Mouse (Mus musculus): ENCODE data around the gene Glrp1.

Gene Glrp1

GRCm38 (mm10) chr1:88464109-88464905, 45.6 kb downstream of the Glrp1 start:
- no peak for DNase-seq (ENCODE audit: inconsistent age in 2 of 2, low spot score in 1 of 2)

- no peak for DNase-seq (ENCODE audit: inconsistent age in 2 of 2, low spot score in 1 of 2)
Measured at GRCm38 (mm10) chr1:88463241-88463640, 46.6 kb downstream of the Glrp1 start.

GRCm38 (mm10) chr1:88462484-88462883, 47.4 kb downstream of the Glrp1 start:
- DNase-seq (ENCODE audit: inconsistent age in 2 of 2, low spot score in 1 of 2): no peak

GRCm38 (mm10) chr1:88461096-88461495, 48.8 kb downstream of the Glrp1 start:
- DNase-seq (ENCODE audit: inconsistent age in 2 of 2, low spot score in 1 of 2): no peak

GRCm38 (mm10) chr1:88459655-88460054, 50.2 kb downstream of the Glrp1 start:
- no peak for DNase-seq (ENCODE audit: inconsistent age in 2 of 2, low spot score in 1 of 2)

GRCm38 (mm10) chr1:88459196-88459595, 50.7 kb downstream of the Glrp1 start:
- no peak for DNase-seq (ENCODE audit: inconsistent age in 2 of 2, low spot score in 1 of 2)

- DNase-seq (ENCODE audit: inconsistent age in 2 of 2, low spot score in 1 of 2): peak; percentile 71 to 89
Measured at GRCm38 (mm10) chr1:88456451-88457072, 53.3 kb downstream of the Glrp1 start.

GRCm38 (mm10) chr1:88455761-88456160, 54.1 kb downstream of the Glrp1 start:
- DNase-seq (ENCODE audit: inconsistent age in 2 of 2, low spot score in 1 of 2): no peak

- no peak for DNase-seq (ENCODE audit: inconsistent age in 2 of 2, low spot score in 1 of 2)
Measured at GRCm38 (mm10) chr1:88454703-88455102, 55.2 kb downstream of the Glrp1 start.

- DNase-seq (ENCODE audit: inconsistent age in 2 of 2, low spot score in 1 of 2): no peak
Measured at GRCm38 (mm10) chr1:88452198-88452597, 57.7 kb downstream of the Glrp1 start.

GRCm38 (mm10) chr1:88450668-88451067, 59.2 kb downstream of the Glrp1 start:
- no peak for DNase-seq (ENCODE audit: inconsistent age in 2 of 2, low spot score in 1 of 2)
